Mouse (Mus musculus): Measurements from ENCODE around the gene Gpd1l.
A peak's percentile ranks its signal among the peaks of the same experiment; 100 is the strongest.

DNA sequence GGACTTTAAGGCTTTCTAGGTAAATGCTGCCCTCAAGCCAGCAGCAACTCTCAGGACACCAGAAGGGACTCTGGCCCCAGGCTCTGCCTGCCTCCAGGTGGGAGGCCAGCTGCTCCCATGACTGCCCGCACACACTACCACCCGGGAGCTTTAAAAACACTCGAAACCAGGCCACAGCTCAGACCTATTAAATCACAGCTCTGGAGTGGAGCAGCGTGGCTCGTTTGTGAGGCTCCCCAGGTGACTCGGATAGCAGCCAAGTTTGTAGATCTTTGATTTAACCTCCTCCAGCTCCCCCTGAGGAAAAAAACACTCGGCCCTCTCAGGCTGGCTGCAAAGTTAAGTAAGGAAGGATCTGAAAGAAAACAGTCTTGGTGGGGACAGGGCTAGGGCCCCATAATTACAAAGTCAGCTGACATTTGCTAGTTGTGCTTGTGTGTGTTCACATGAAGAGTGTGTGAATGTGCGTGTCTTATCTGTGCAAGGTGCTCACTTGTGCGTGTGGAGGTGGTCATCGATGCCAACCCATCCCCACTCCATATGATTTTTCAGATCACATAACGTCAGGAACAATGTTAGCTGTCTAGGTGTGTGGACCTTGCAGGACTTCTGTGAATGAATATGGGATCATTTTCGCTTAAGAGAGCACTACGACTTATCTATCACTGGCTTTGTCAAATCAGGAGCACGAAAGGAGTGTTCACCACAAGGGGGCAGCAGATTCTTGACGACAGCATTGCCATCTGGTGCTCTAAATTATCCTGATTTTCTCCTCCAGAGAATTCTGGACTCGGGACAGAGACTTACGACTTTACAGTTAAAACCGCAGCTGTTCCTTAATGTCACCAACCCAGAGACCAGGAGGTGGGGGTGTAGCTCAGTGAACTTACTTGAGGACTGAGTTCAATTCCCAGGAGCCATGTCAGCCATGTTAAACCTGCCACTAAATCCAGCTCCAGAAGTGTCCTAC is 20.8 kb downstream of the Gpd1l start:
- peak; percentile 78; the same call in 1 of the 2 replicates for TF ChIP-seq CTCF (IDR thresholded peaks at IDR 0.05; ENCODE audit: borderline replicate concordance, extremely low read depth, insufficient read depth, insufficient read length)
- TF ChIP-seq POLR2A (IDR thresholded peaks at IDR 0.05; ENCODE audit: borderline replicate concordance, extremely low read depth, insufficient read depth, insufficient read length, poor library complexity, severe bottlenecking), result no peak
